Mouse (Mus musculus): ENCODE measurements around the gene Synrg. TPM values are rescaled to one million over a fixed set of nuclear protein-coding genes. Genes with fewer than 3 reads are reported as not detected.

The Synrg gene
- polyA plus RNA-seq, 1 experiment from 2014 or later: 21.5 TPM

DNA sequence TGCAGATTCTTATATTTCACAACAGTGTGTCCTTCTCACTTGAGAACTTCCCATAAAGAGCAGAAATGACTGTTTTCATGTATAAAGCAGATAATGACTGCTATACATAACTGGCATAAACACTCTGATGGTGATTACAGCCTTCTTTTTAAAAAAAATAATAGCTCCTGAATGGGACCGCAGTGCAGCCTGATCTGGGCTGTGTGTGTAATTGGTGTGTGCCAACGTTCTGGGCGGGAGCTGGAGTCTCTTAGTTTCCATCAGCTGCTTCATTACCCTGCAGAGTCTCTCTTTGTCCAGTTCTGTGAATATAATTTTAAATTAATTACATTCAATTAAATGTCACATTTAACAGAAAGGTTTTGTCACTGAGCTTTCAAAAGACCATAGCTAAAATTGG lies 34.8 kb downstream of the Synrg start:
- Histone ChIP-seq H3K36me3 (ENCODE audit: control insufficient read depth, insufficient read depth, low read length) (peaks cover 4% of the 10 kb centered on the region; the same call in 1 of the 2 replicates), H3K4me3 (ENCODE audit: low read depth, low read length) (no peak overlapping the region), H3K9ac (ENCODE audit: low read depth, low read length) (no peak overlapping the region), H3K4me2 (replicated peaks; ENCODE audit: low read depth, low read length) (no peak overlapping the region), H3K9me3 (ENCODE audit: control insufficient read depth, low read length) (no peaks in the 10 kb centered on the region), H3K4me1 (replicated peaks; ENCODE audit: control insufficient read depth, insufficient read depth, low read length) (no peaks in the 10 kb centered on the region), H3K27ac (ENCODE audit: low read depth, low read length) (no peak overlapping the region), H3K27me3 (ENCODE audit: control insufficient read depth, insufficient read depth, low read length) (no peaks in the 10 kb centered on the region)
- ATAC-seq (ENCODE audit: low FRiP score) (no peak), DNase-seq (ENCODE audit: low spot score) (no peak)
- WGBS: 93% methylated on average over 3 of the region's 3 CpGs

DNA sequence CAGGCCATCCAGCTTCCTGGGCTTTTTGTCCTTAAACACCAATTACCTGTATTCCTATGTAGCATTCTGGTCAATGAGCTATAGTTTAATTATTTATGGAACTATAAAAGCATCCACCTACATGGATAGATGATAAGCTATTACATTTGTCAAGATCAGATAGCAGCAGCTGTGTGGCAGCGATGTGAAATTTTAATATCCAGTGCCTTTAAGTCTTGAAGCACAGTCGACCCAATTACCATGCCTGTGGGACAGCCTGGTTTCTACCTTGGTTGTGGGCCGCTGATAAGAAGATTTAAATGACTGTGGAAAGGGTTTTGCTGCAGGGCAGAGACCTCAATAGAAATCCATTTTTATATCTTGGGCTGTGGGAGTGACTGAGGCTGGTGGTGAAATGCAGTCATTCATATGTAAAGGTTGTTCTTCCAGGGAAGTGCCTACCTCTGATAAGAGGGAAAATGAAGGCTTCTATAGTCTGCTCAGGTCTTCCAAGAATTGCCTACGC lies 35.2 kb downstream of the Synrg start:
- DNase-seq (ENCODE audit: low spot score) (no peak), ATAC-seq (ENCODE audit: low FRiP score) (no peak)
- Histone ChIP-seq H3K9ac (ENCODE audit: low read depth, low read length) (no peak overlapping the region), H3K27ac (ENCODE audit: low read depth, low read length) (0 out of 2 replicates have a peak overlapping the region, but pooled peaks have one; percentile 12), H3K9me3 (ENCODE audit: control insufficient read depth, low read length) (no peaks in the 10 kb centered on the region), H3K27me3 (ENCODE audit: control insufficient read depth, insufficient read depth, low read length) (no peaks in the 10 kb centered on the region), H3K36me3 (ENCODE audit: control insufficient read depth, insufficient read depth, low read length) (peaks cover 5% of the 10 kb centered on the region; the same call in 1 of the 2 replicates), H3K4me1 (replicated peaks; ENCODE audit: control insufficient read depth, insufficient read depth, low read length) (no peaks in the 10 kb centered on the region), H3K4me2 (replicated peaks; ENCODE audit: low read depth, low read length) (no peak overlapping the region), H3K4me3 (ENCODE audit: low read depth, low read length) (no peak overlapping the region)
- 94% methylated on average over 4 of the region's 4 CpGs for WGBS

DNA sequence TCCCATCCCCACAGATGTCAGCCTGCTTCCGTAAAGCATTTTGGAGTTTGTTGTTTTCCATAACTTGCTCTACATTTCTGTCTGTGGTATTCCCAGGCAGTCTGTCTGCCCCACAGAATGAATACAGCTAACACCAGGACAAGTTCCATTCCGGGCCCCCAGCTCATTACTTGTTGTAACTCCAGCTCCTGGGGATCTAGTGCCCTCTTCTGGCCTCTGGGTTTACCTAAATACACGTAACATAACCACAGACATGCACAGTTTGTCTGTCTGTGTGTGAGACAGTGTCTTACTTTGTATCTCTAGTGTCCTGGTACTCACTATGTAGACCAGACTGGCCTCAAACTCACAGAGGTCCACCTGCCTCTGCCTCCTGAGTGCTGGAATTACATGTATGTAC lies 37.0 kb downstream of the Synrg start:
- no peak overlapping the region for H3K27ac ChIP-seq (ENCODE audit: low read depth, low read length)
- WGBS: 84% methylated on average over 3 of the region's 3 CpGs
- DNase-seq (ENCODE audit: low spot score): no peak
- peaks cover 3% of the 10 kb centered on the region; the same call in 1 of the 2 replicates for H3K36me3 ChIP-seq (ENCODE audit: control insufficient read depth, insufficient read depth, low read length)
- H3K4me3 ChIP-seq (ENCODE audit: low read depth, low read length): no peak overlapping the region
- H3K4me2 ChIP-seq (replicated peaks; ENCODE audit: low read depth, low read length): no peak overlapping the region
- no peaks in the 10 kb centered on the region for H3K27me3 ChIP-seq (ENCODE audit: control insufficient read depth, insufficient read depth, low read length)
- H3K4me1 ChIP-seq (replicated peaks; ENCODE audit: control insufficient read depth, insufficient read depth, low read length): no peaks in the 10 kb centered on the region
- no peaks in the 10 kb centered on the region for H3K9me3 ChIP-seq (ENCODE audit: control insufficient read depth, low read length)
- no peak for ATAC-seq (ENCODE audit: low FRiP score)
- no peak overlapping the region for H3K9ac ChIP-seq (ENCODE audit: low read depth, low read length)

DNA sequence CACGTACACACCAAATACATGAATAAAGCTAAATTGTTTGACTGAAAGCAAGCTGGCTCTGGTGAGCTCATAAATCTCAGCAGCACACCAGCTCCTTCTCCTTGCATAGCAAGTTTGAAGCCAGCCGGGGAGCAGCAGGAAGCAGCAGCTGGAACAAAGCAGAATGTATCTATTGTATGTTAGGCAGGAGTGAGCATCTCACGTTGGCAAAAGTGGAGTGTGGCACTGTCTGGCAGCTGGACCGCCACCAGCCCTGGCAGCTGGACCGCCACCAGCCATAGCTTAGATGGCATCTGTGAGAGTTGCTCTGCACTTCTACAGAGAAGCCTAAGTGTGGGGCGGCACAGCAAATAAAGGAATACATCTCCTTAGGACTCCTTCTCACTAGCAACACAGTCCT lies 39.8 kb downstream of the Synrg start:
- Histone ChIP-seq H3K27me3 (ENCODE audit: control insufficient read depth, insufficient read depth, low read length) (no peaks in the 10 kb centered on the region), H3K4me1 (replicated peaks; ENCODE audit: control insufficient read depth, insufficient read depth, low read length) (no peaks in the 10 kb centered on the region), H3K9me3 (ENCODE audit: control insufficient read depth, low read length) (no peaks in the 10 kb centered on the region), H3K27ac (ENCODE audit: low read depth, low read length) (no peak overlapping the region), H3K36me3 (ENCODE audit: control insufficient read depth, insufficient read depth, low read length) (0 out of 2 replicates have a peak, but pooled peaks cover 3% of the 10 kb centered on the region), H3K9ac (ENCODE audit: low read depth, low read length) (no peak overlapping the region), H3K4me3 (ENCODE audit: low read depth, low read length) (no peak overlapping the region), H3K4me2 (replicated peaks; ENCODE audit: low read depth, low read length) (no peak overlapping the region)
- no peak for DNase-seq (ENCODE audit: low spot score)
- WGBS: 91% methylated on average over 6 of the region's 6 CpGs
- no peak for ATAC-seq (ENCODE audit: low FRiP score)

DNA sequence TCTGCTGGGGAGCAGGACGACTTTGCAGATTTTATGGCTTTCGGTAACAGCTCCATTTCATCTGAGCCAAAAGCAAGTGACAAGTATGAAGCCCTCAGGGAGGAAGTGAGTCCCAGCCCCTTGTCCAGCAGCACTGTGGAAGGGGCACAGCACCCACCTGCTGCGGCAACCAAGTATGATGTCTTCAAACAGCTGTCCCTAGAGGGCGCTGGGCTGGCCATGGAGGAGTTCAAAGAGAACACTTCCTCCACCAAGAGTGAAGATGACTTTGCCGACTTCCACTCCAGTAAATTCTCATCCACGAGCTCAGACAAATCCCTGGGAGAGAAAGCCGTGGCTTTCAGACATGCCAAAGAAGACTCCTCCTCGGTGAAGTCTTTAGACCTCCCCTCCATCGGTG lies 44.8 kb downstream of the Synrg start:
- WGBS: 88% methylated on average over 9 of the region's 9 CpGs
- Histone ChIP-seq H3K27ac (ENCODE audit: low read depth, low read length) (no peak overlapping the region), H3K36me3 (ENCODE audit: control insufficient read depth, insufficient read depth, low read length) (0 out of 2 replicates have a peak, but pooled peaks cover 1% of the 10 kb centered on the region), H3K9me3 (ENCODE audit: control insufficient read depth, low read length) (no peaks in the 10 kb centered on the region), H3K27me3 (ENCODE audit: control insufficient read depth, insufficient read depth, low read length) (no peaks in the 10 kb centered on the region), H3K4me3 (ENCODE audit: low read depth, low read length) (no peak overlapping the region), H3K4me1 (replicated peaks; ENCODE audit: control insufficient read depth, insufficient read depth, low read length) (peaks cover 5% of the 10 kb centered on the region; the same call in 1 of the 2 replicates), H3K9ac (ENCODE audit: low read depth, low read length) (no peak overlapping the region), H3K4me2 (replicated peaks; ENCODE audit: low read depth, low read length) (no peak overlapping the region)
- DNase-seq (ENCODE audit: low spot score): no peak
- no peak for ATAC-seq (ENCODE audit: low FRiP score)

DNA sequence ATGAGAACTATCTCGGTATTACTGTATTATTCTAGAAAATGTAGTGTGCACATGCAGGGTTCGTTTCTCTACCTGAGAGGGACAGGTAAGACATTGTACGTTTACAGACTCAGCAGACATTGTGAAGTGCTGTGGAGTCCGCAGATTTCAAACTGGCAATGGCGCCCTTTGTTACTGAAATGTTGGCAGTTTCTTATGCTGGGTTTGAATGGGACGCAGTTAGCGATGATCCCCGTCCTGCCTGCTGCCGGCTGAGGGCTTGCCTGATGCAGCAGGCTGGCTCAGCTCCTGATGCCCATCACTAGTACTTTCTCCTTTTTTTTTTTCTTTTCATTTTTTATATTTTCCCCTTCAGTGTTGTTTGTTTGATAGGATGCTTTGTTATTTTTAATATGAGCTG lies 46.2 kb downstream of the Synrg start:
- ATAC-seq (ENCODE audit: low FRiP score) (no peak), DNase-seq (ENCODE audit: low spot score) (no peak)
- Histone ChIP-seq H3K27me3 (ENCODE audit: control insufficient read depth, insufficient read depth, low read length) (no peaks in the 10 kb centered on the region), H3K4me2 (replicated peaks; ENCODE audit: low read depth, low read length) (no peak overlapping the region), H3K9me3 (ENCODE audit: control insufficient read depth, low read length) (no peaks in the 10 kb centered on the region), H3K4me3 (ENCODE audit: low read depth, low read length) (no peak overlapping the region), H3K9ac (ENCODE audit: low read depth, low read length) (no peak overlapping the region), H3K27ac (ENCODE audit: low read depth, low read length) (no peak overlapping the region), H3K36me3 (ENCODE audit: control insufficient read depth, insufficient read depth, low read length) (no peaks in the 10 kb centered on the region), H3K4me1 (replicated peaks; ENCODE audit: control insufficient read depth, insufficient read depth, low read length) (peaks cover 5% of the 10 kb centered on the region; the same call in 1 of the 2 replicates)
- WGBS: 74% methylated on average over 9 of the region's 9 CpGs

DNA sequence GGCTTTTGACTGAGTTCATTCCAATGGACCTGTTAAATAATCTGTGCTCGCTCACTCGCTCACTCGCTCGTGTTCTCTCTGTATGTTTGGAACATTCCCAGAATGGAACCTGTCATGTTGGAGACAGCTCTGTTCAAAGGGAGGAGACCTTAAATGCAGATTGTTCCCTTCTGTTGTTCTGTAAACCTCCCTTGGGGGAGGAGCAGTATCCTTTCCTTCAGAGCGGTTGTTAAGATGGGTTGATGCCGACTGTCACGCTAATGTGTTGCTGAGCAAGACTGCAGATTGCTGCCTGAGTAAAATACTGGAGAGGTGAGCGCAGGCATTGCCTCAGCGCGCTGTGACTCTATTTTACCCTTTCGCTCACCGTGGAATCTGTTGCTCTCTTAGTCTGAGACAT lies 46.8 kb downstream of the Synrg start:
- peaks cover 5% of the 10 kb centered on the region; the same call in 1 of the 2 replicates for H3K4me1 ChIP-seq (replicated peaks; ENCODE audit: control insufficient read depth, insufficient read depth, low read length)
- H3K27ac ChIP-seq (ENCODE audit: low read depth, low read length): 0 out of 2 replicates have a peak overlapping the region, but pooled peaks have one; percentile 19
- H3K4me2 ChIP-seq (replicated peaks; ENCODE audit: low read depth, low read length): 0 out of 2 replicates have a peak overlapping the region, but pooled peaks have one; percentile 2

DNA sequence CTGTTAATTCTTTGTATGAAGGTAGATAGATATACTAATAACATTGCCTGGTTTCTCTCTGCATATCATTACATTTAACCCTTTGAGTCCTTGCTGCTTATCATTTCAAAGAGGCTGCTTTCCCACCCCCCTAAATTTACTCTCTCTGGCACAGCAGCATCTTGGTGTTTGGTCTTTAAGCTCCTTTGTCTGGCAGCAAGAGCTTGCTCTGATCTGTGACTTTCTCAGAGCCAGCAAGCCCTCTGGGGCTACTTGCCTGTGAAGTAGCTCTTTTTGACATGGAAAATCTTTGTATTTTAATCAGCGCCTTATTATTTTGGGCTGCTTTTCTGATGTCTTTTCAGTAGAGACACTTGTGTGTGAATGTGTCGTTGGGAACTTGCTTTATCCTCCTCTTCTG lies 47.3 kb downstream of the Synrg start:
- Histone ChIP-seq H3K9ac (ENCODE audit: low read depth, low read length) (no peak overlapping the region), H3K4me3 (ENCODE audit: low read depth, low read length) (no peak overlapping the region), H3K36me3 (ENCODE audit: control insufficient read depth, insufficient read depth, low read length) (no peaks in the 10 kb centered on the region), H3K4me1 (replicated peaks; ENCODE audit: control insufficient read depth, insufficient read depth, low read length) (peaks cover 5% of the 10 kb centered on the region; the same call in 1 of the 2 replicates), H3K27me3 (ENCODE audit: control insufficient read depth, insufficient read depth, low read length) (no peaks in the 10 kb centered on the region), H3K9me3 (ENCODE audit: control insufficient read depth, low read length) (no peaks in the 10 kb centered on the region), H3K27ac (ENCODE audit: low read depth, low read length) (0 out of 2 replicates have a peak overlapping the region, but pooled peaks have one; percentile 19), H3K4me2 (replicated peaks; ENCODE audit: low read depth, low read length) (no peak overlapping the region)
- WGBS: 43% methylated on average over 2 of the region's 2 CpGs
- no peak for DNase-seq (ENCODE audit: low spot score)
- no peak for ATAC-seq (ENCODE audit: low FRiP score)

More for the DNA sequence above, 46.8 kb downstream of the Synrg start:
- DNase-seq (ENCODE audit: low spot score): peak; percentile 27
- Histone ChIP-seq H3K9me3 (ENCODE audit: control insufficient read depth, low read length) (no peaks in the 10 kb centered on the region), H3K27me3 (ENCODE audit: control insufficient read depth, insufficient read depth, low read length) (no peaks in the 10 kb centered on the region), H3K9ac (ENCODE audit: low read depth, low read length) (no peak overlapping the region), H3K36me3 (ENCODE audit: control insufficient read depth, insufficient read depth, low read length) (no peaks in the 10 kb centered on the region), H3K4me3 (ENCODE audit: low read depth, low read length) (no peak overlapping the region)
- no peak for ATAC-seq (ENCODE audit: low FRiP score)
- whole genome bisulfite sequencing: 22% methylated on average over 12 of the region's 12 CpGs

DNA sequence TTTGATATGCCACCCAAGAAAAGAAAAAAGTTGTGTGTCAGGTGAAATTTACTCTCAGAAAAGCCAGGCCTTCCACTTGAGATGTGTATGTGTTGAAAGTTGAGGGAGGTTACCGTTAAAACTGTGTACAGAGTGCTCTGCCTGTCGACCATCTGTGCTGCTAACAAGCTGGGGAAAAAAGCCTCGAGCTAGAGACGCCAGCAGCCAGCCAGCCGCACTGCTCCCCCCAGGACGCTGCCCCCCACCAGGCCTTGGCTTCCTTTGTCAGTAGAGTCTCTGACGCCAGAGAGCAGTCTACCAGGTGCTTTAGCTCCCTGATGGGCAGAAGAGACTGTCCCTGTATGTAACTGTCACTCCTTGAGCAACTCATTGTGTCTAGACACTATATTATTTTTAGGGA lies 48.9 kb downstream of the Synrg start:
- no peak overlapping the region for H3K4me3 ChIP-seq (ENCODE audit: low read depth, low read length)
- no peaks in the 10 kb centered on the region for H3K27me3 ChIP-seq (ENCODE audit: control insufficient read depth, insufficient read depth, low read length)
- H3K4me2 ChIP-seq (replicated peaks; ENCODE audit: low read depth, low read length): no peak overlapping the region
- no peak for ATAC-seq (ENCODE audit: low FRiP score)
- H3K9ac ChIP-seq (ENCODE audit: low read depth, low read length): no peak overlapping the region
- peaks cover 5% of the 10 kb centered on the region; the same call in 1 of the 2 replicates for H3K4me1 ChIP-seq (replicated peaks; ENCODE audit: control insufficient read depth, insufficient read depth, low read length)
- no peaks in the 10 kb centered on the region for H3K9me3 ChIP-seq (ENCODE audit: control insufficient read depth, low read length)
- peak; percentile 10 for DNase-seq (ENCODE audit: low spot score)
- WGBS: 9% methylated on average over 7 of the region's 7 CpGs
- H3K36me3 ChIP-seq (ENCODE audit: control insufficient read depth, insufficient read depth, low read length): no peaks in the 10 kb centered on the region
- H3K27ac ChIP-seq (ENCODE audit: low read depth, low read length): 0 out of 2 replicates have a peak overlapping the region, but pooled peaks have one; percentile 12

Measured in hindbrain, embryonic 11.5 days (tissue).